Mouse (Mus musculus) forebrain, embryonic 11.5 days (tissue): ENCODE measurements around the gene Ndufa1. TPM values are rescaled to one million over a fixed set of nuclear protein-coding genes. Genes with fewer than 3 reads are reported as not detected.
"Not testable (repeated sequence)": the region's sequence is repeated elsewhere in the genome, so short reads cannot be mapped to it uniquely, and the experiment has no call there.

Source experiments
- ATAC-seq: fragments of 200-750 bp; cut with Nextera tagmentation; replicated peaks from 2 replicates; pipeline ENCODE4 v1.8.0; 2017; ENCODE audit warnings: moderate TSS enrichment; ENCODE audit not compliant: low FRiP score
- DNase-seq: peaks from one replicate; pipeline ENCODE4 v3.0.0-alpha.2; 2017; ENCODE audit warnings: low spot score
- H3K27ac ChIP-seq: fragments of 300-500 bp; sonication (generic); 2 replicates; pipeline ENCODE4 v1.5.1; 2014; ENCODE audit warnings: low read depth, low read length
- H3K27me3 ChIP-seq: fragments of 300-500 bp; sonication (generic); 2 replicates; pipeline ENCODE4 v1.6.1; 2014; ENCODE audit warnings: mild to moderate bottlenecking, low read length, mixed read lengths; ENCODE audit not compliant: control insufficient read depth, insufficient read depth
- H3K36me3 ChIP-seq: fragments of 300-500 bp; sonication (generic); 2 replicates; pipeline ENCODE4 v1.6.1; 2014; ENCODE audit warnings: mild to moderate bottlenecking, low read length, moderate library complexity, mixed read lengths; ENCODE audit not compliant: control insufficient read depth, insufficient read depth
- H3K4me1 ChIP-seq: fragments of 300-500 bp; sonication (generic); replicated peaks from 2 replicates; pipeline ENCODE4 v1.6.1; 2014; ENCODE audit warnings: low read length, mixed read lengths; ENCODE audit not compliant: control insufficient read depth, insufficient read depth
- H3K4me2 ChIP-seq: fragments of 300-500 bp; sonication (generic); 2 replicates; pipeline ENCODE4 v1.6.1; 2014; ENCODE audit warnings: low read depth, mild to moderate bottlenecking, low read length, moderate library complexity, mixed read lengths; ENCODE audit not compliant: severe bottlenecking
- H3K4me3 ChIP-seq: fragments of 300-500 bp; sonication (generic); 2 replicates; pipeline ENCODE4 v1.5.1; 2014; ENCODE audit warnings: low read depth, low read length
- H3K9ac ChIP-seq: fragments of 300-500 bp; sonication (generic); 2 replicates; pipeline ENCODE4 v1.6.1; 2014; ENCODE audit warnings: low read length
- H3K9me3 ChIP-seq: fragments of 300-500 bp; sonication (generic); 2 replicates; pipeline ENCODE4 v1.6.1; 2016; ENCODE audit warnings: low read length, mixed read lengths; ENCODE audit not compliant: control insufficient read depth
- WGBS: fragments of 180-500 bp; shearing (Covaris S2); extraction: QIAGEN DNeasy Blood & Tissue Kit; methylation state at CpG from one replicate; pipeline ENCODE4 v1.1.7; 2014; 5-methylcytosine and 5-hydroxymethylcytosine counted together
- polyA plus RNA-seq: library from polyadenylated mRNA; unstranded; fragments of >200 nt; fragmentation: Nextera tagmentation; extraction: Ambion mirVana; gene quantifications from 2 replicates; pipeline ENCODE4 v1.2.1, GENCODE M21; 2014

Ndufa1 gene
- polyA plus RNA-seq, 1 experiment from 2014 or later, result 366 TPM

- 45% methylated on average over 3 of the region's 3 CpGs for WGBS
- Histone ChIP-seq H3K27me3 (no peaks in the 10 kb centered on the region), H3K4me3 (no peak overlapping the region), H3K9ac (no peak overlapping the region), H3K27ac (no peak overlapping the region), H3K4me1 (no peaks in the 10 kb centered on the region), H3K36me3 (no peaks in the 10 kb centered on the region), H3K4me2 (no peak overlapping the region), H3K9me3 (no peaks in the 10 kb centered on the region)
- ATAC-seq (no peak), DNase-seq (no peak)
These were observed 23.9 kb downstream of the Ndufa1 start for GRCm38 (mm10) chrX:37167085-37167484.

GRCm38 (mm10) chrX:37163115-37163514, 27.8 kb downstream of the Ndufa1 start:
- no peaks in the 10 kb centered on the region for H3K36me3 ChIP-seq
- H3K27me3 ChIP-seq, result no peaks in the 10 kb centered on the region
- 76% methylated on average over 18 of the region's 18 CpGs for WGBS
- no peaks in the 10 kb centered on the region for H3K4me1 ChIP-seq
- H3K4me3 ChIP-seq, result no peak overlapping the region
- H3K9me3 ChIP-seq, result no peaks in the 10 kb centered on the region
- ATAC-seq, result no peak
- H3K9ac ChIP-seq, result no peak overlapping the region
- H3K27ac ChIP-seq, result no peak overlapping the region
- no peak for DNase-seq
- H3K4me2 ChIP-seq, result no peak overlapping the region

GRCm38 (mm10) chrX:37161169-37161568, 29.8 kb downstream of the Ndufa1 start:
- H3K27me3 ChIP-seq, result no peaks in the 10 kb centered on the region
- DNase-seq, result no peak
- H3K9me3 ChIP-seq, result no peaks in the 10 kb centered on the region
- H3K9ac ChIP-seq, result no peak overlapping the region
- H3K4me2 ChIP-seq, result no peak overlapping the region
- H3K4me1 ChIP-seq, result no peaks in the 10 kb centered on the region
- no peak overlapping the region for H3K27ac ChIP-seq
- H3K4me3 ChIP-seq, result no peak overlapping the region
- 78% methylated on average over 10 of the region's 10 CpGs for WGBS
- H3K36me3 ChIP-seq, result no peaks in the 10 kb centered on the region
- no peak for ATAC-seq

- H3K4me2 ChIP-seq, result no peak overlapping the region
- H3K4me1 ChIP-seq, result no peaks in the 10 kb centered on the region
- no peak overlapping the region for H3K9ac ChIP-seq
- no peaks in the 10 kb centered on the region for H3K36me3 ChIP-seq
- no peak for ATAC-seq
- DNase-seq, result no peak
- 65% methylated on average over 4 of the region's 4 CpGs for WGBS
- H3K27me3 ChIP-seq, result no peaks in the 10 kb centered on the region
- no peak overlapping the region for H3K4me3 ChIP-seq
- H3K9me3 ChIP-seq, result no peaks in the 10 kb centered on the region
- no peak overlapping the region for H3K27ac ChIP-seq
These were observed 33.1 kb downstream of the Ndufa1 start for GRCm38 (mm10) chrX:37157839-37158238.

- Histone ChIP-seq H3K27me3 (no peaks in the 10 kb centered on the region), H3K4me1 (no peaks in the 10 kb centered on the region), H3K36me3 (no peaks in the 10 kb centered on the region), H3K9me3 (no peaks in the 10 kb centered on the region), H3K4me2 (no peak overlapping the region), H3K9ac (no peak overlapping the region), H3K4me3 (no peak overlapping the region), H3K27ac (no peak overlapping the region)
- no peak for DNase-seq
- no peak for ATAC-seq
- 93% methylated on average over 2 of the region's 2 CpGs for WGBS
These were observed 46.0 kb downstream of the Ndufa1 start for GRCm38 (mm10) chrX:37144954-37145353.

- not testable (repeated sequence) for H3K4me3 ChIP-seq, H3K27ac ChIP-seq, DNase-seq, H3K9ac ChIP-seq, H3K4me2 ChIP-seq, H3K9me3 ChIP-seq, H3K27me3 ChIP-seq, H3K36me3 ChIP-seq, H3K4me1 ChIP-seq, ATAC-seq
- WGBS, result 43% methylated on average over 1 of the region's 4 CpGs
These were observed 46.5 kb downstream of the Ndufa1 start for GRCm38 (mm10) chrX:37144498-37144897.

GRCm38 (mm10) chrX:37141732-37142131, 49.2 kb downstream of the Ndufa1 start:
- Histone ChIP-seq H3K27ac (no peak overlapping the region), H3K4me3 (no peak overlapping the region), H3K9me3 (no peaks in the 10 kb centered on the region), H3K9ac (no peak overlapping the region), H3K36me3 (no peaks in the 10 kb centered on the region), H3K4me2 (no peak overlapping the region), H3K27me3 (no peaks in the 10 kb centered on the region), H3K4me1 (no peaks in the 10 kb centered on the region)
- DNase-seq (no peak), ATAC-seq (no peak)
- 88% methylated on average over 3 of the region's 3 CpGs for WGBS

Other genes starting within 250 kb of the Ndufa1 start
- 42.9 and 43.6 TPM in 2 replicates for gene Sept6, start 199.4 kb downstream of the Ndufa1 start, polyA plus RNA-seq
- gene Sowahd, start 142.3 kb downstream of the Ndufa1 start, polyA plus RNA-seq, result not detected in 2 replicates
- gene Rpl39, start 105.8 kb downstream of the Ndufa1 start, polyA plus RNA-seq, result 386 and 448 TPM in 2 replicates
- 25.6 and 25.8 TPM in 2 replicates for gene Upf3b, start 80.8 kb downstream of the Ndufa1 start, polyA plus RNA-seq
- 24.3 and 27.4 TPM in 2 replicates for gene Nkap, start 64.4 kb downstream of the Ndufa1 start, polyA plus RNA-seq
- 0.11 TPM in 1 of 2 replicates, not detected in the other for gene Akap14, start 22.3 kb downstream of the Ndufa1 start, polyA plus RNA-seq
- 13.1 and 13.3 TPM in 2 replicates for gene Rnf113a1, start 82 bp upstream of the Ndufa1 start, polyA plus RNA-seq
- gene Gm9, start 19.9 kb upstream of the Ndufa1 start, polyA plus RNA-seq, result not detected in 2 replicates
- gene Rhox1, start 31.1 kb upstream of the Ndufa1 start, polyA plus RNA-seq, result not detected in 2 replicates
- 0.64 and 0.71 TPM in 2 replicates for gene Rhox2a, start 53.8 kb upstream of the Ndufa1 start, polyA plus RNA-seq
- not detected in 2 replicates for gene Rhox3a, start 58.8 kb upstream of the Ndufa1 start, polyA plus RNA-seq
- 0.27 TPM in 1 of 2 replicates, not detected in the other for gene Rhox4a, start 74.2 kb upstream of the Ndufa1 start, polyA plus RNA-seq
- gene Rhox3a2, start 188.9 kb upstream of the Ndufa1 start, polyA plus RNA-seq, result not detected in 2 replicates
- gene Rhox4a2, start 199.7 kb upstream of the Ndufa1 start, polyA plus RNA-seq, result 1.1 and 1.2 TPM in 2 replicates
- gene Rhox2b, start 220.9 kb upstream of the Ndufa1 start, polyA plus RNA-seq, result 0.57 TPM in 1 of 2 replicates, not detected in the other
- not detected in 2 replicates for gene Rhox4b, start 241.3 kb upstream of the Ndufa1 start, polyA plus RNA-seq